Mouse (Mus musculus): Measurements from ENCODE around the gene Fbxo21. TPM values are rescaled to one million over a fixed set of nuclear protein-coding genes. Genes with fewer than 3 reads are reported as not detected.

Fbxo21 gene
- total RNA-seq, 2 experiments from 2014 or later, result 110 to 111 TPM

GRCm38 (mm10) chr5:117978159-117978697, 1.7 kb downstream of the Fbxo21 start:
- intact Hi-C loops (cut with DNase I), result no loop called here
- DNase-seq (ENCODE audit: low spot score in 2 of 2), result no peak

- no peak for DNase-seq (ENCODE audit: low spot score in 2 of 2)
- intact Hi-C loops (cut with DNase I), result no loop called here
These were observed 2.6 kb downstream of the Fbxo21 start for GRCm38 (mm10) chr5:117979082-117979481.

GRCm38 (mm10) chr5:117980921-117981320, 4.4 kb downstream of the Fbxo21 start:
- no peak for DNase-seq (ENCODE audit: low spot score in 2 of 2)
- intact Hi-C loops (cut with DNase I), result no loop called here

GRCm38 (mm10) chr5:117981943-117982342, 5.4 kb downstream of the Fbxo21 start:
- intact Hi-C loops (cut with DNase I), result no loop called here

GRCm38 (mm10) chr5:117986327-117986726, 9.8 kb downstream of the Fbxo21 start:
- intact Hi-C loops (cut with DNase I), result no loop called here
- DNase-seq (ENCODE audit: low spot score in 2 of 2), result no peak

More at GRCm38 (mm10) chr5:117981943-117982342, 5.4 kb downstream of the Fbxo21 start:
- no peak for DNase-seq (ENCODE audit: low spot score in 2 of 2)

- no peak for DNase-seq (ENCODE audit: low spot score in 2 of 2)
- intact Hi-C loops (cut with DNase I), result no loop called here
These were observed 11.4 kb downstream of the Fbxo21 start for GRCm38 (mm10) chr5:117987891-117988290.

GRCm38 (mm10) chr5:117988367-117988766, 11.8 kb downstream of the Fbxo21 start:
- intact Hi-C loops (cut with DNase I), result no loop called here
- no peak for DNase-seq (ENCODE audit: low spot score in 2 of 2)

- intact Hi-C loops (cut with DNase I), result no loop called here
These were observed 13.2 kb downstream of the Fbxo21 start for GRCm38 (mm10) chr5:117989773-117990172.

GRCm38 (mm10) chr5:117990957-117991356, 14.4 kb downstream of the Fbxo21 start:
- no peak for DNase-seq (ENCODE audit: low spot score in 2 of 2)
- intact Hi-C loops (cut with DNase I), result no loop called here

More at GRCm38 (mm10) chr5:117989773-117990172, 13.2 kb downstream of the Fbxo21 start:
- DNase-seq (ENCODE audit: low spot score in 2 of 2), result no peak

GRCm38 (mm10) chr5:117993550-117993949, 17.0 kb downstream of the Fbxo21 start:
- peak in 1 of 2 experiments; percentile 59 for DNase-seq (ENCODE audit: low spot score in 2 of 2)
- intact Hi-C loops (cut with DNase I), result no loop called here

- DNase-seq (ENCODE audit: low spot score in 2 of 2), result no peak
These were observed 18.9 kb downstream of the Fbxo21 start for GRCm38 (mm10) chr5:117995372-117995901.

GRCm38 (mm10) chr5:117995911-117996310, 19.4 kb downstream of the Fbxo21 start:
- DNase-seq (ENCODE audit: low spot score in 2 of 2), result no peak
- intact Hi-C loops (cut with DNase I), result no loop called here

More at GRCm38 (mm10) chr5:117995372-117995901, 18.9 kb downstream of the Fbxo21 start:
- intact Hi-C loops (cut with DNase I), result no loop called here

GRCm38 (mm10) chr5:117996581-117996980, 20.1 kb downstream of the Fbxo21 start:
- intact Hi-C loops (cut with DNase I), result no loop called here
- DNase-seq (ENCODE audit: low spot score in 2 of 2), result no peak

- intact Hi-C loops (cut with DNase I), result no loop called here
- DNase-seq (ENCODE audit: low spot score in 2 of 2), result no peak
These were observed 21.0 kb downstream of the Fbxo21 start for GRCm38 (mm10) chr5:117997434-117997970.

GRCm38 (mm10) chr5:117999061-117999460, 22.5 kb downstream of the Fbxo21 start:
- no peak for DNase-seq (ENCODE audit: low spot score in 2 of 2)

GRCm38 (mm10) chr5:117999584-117999983, 23.1 kb downstream of the Fbxo21 start:
- intact Hi-C loops (cut with DNase I), result no loop called here

More at GRCm38 (mm10) chr5:117999061-117999460, 22.5 kb downstream of the Fbxo21 start:
- intact Hi-C loops (cut with DNase I), result no loop called here

GRCm38 (mm10) chr5:118002059-118002458, 25.5 kb downstream of the Fbxo21 start:
- intact Hi-C loops (cut with DNase I), result no loop called here
- peak; percentile 52 to 64 for DNase-seq (ENCODE audit: low spot score in 2 of 2)

More at GRCm38 (mm10) chr5:117999584-117999983, 23.1 kb downstream of the Fbxo21 start:
- peak in 1 of 2 experiments; percentile 57 for DNase-seq (ENCODE audit: low spot score in 2 of 2)

- peak; percentile 57 to 65 for DNase-seq (ENCODE audit: low spot score in 2 of 2)
- intact Hi-C loops (cut with DNase I), result loop anchor here (2.0 kb wide), 1 partner anchor 64 kb away; no protein-coding TSS in a partner anchor
These were observed 28.1 kb downstream of the Fbxo21 start for GRCm38 (mm10) chr5:118004619-118005018.

GRCm38 (mm10) chr5:118005728-118006127, 29.2 kb downstream of the Fbxo21 start:
- intact Hi-C loops (cut with DNase I), result loop anchor here (2.0 kb wide), 1 partner anchor 63 kb away; no protein-coding TSS in a partner anchor
- no peak for DNase-seq (ENCODE audit: low spot score in 2 of 2)

- intact Hi-C loops (cut with DNase I), result no loop called here
- no peak for DNase-seq (ENCODE audit: low spot score in 2 of 2)
These were observed 31.8 kb downstream of the Fbxo21 start for GRCm38 (mm10) chr5:118008344-118008743.

GRCm38 (mm10) chr5:118010872-118011271, 34.3 kb downstream of the Fbxo21 start:
- DNase-seq (ENCODE audit: low spot score in 2 of 2), result no peak
- intact Hi-C loops (cut with DNase I), result no loop called here
